Mouse (Mus musculus) left cerebral cortex, postnatal 10 days (tissue): ENCODE results near the gene Scgb2a2. TPM values are rescaled to one million over a fixed set of nuclear protein-coding genes. Genes with fewer than 3 reads are reported as not detected.

Experiments
- microRNA-seq: library from miRNA; unstranded; fragments of <30 nt; microRNA quantifications from one replicate; pipeline ENCODE4 v1.2.0, GENCODE M21; 2022
- total RNA-seq, 2 experiments: library from RNA; stranded (reverse); gene quantifications; 2 replicates each; pipeline ENCODE4 v1.2.3; 2021

Scgb2a2 gene
- total RNA-seq, 2 experiments from 2014 or later = not detected

Small RNAs within 50 kb of the gene (microRNA-seq; reads per million reads assigned to microRNA genes)
- gene Gm22369 = not detected

Other genes starting within 250 kb of the Scgb2a2 start
- 10 to 100 TPM; 16.8 to 18.0 TPM for gene Incenp, start 52.0 kb downstream of the Scgb2a2 start, total RNA-seq
- 1,000 to 10,000 TPM; 1,579 to 1,597 TPM for gene Fth1, start 133.0 kb downstream of the Scgb2a2 start, total RNA-seq
- gene Best1, start 154.1 kb downstream of the Scgb2a2 start, total RNA-seq = 1 to 10 TPM; 1.2 to 1.8 TPM
- gene Rab3il1, start 154.1 kb downstream of the Scgb2a2 start, total RNA-seq = 10 to 100 TPM in 1 of 2 experiments, 1 to 10 TPM in 1; 9.7 to 10.9 TPM
- 10 to 100 TPM; 49.0 to 49.5 TPM for gene Fads3, start 194.0 kb downstream of the Scgb2a2 start, total RNA-seq